Mouse (Mus musculus): Measurements from ENCODE around the gene Adamtsl1. TPM values are rescaled to one million over a fixed set of nuclear protein-coding genes. Genes with fewer than 3 reads are reported as not detected.

Gene Adamtsl1
- polyA plus RNA-seq, 2 experiments = 0.11 to 0.23 TPM

GRCm38 (mm10) chr4:86416401-86417025 lies 902.5 kb downstream of the Adamtsl1 start:
- DNase-seq (ENCODE audit: low read depth in 3 of 3, low spot score in 3 of 3) = no peak
- H3K9ac ChIP-seq (replicated peaks) = no peak overlapping the region
- H3K27ac ChIP-seq = no peak overlapping the region
- H3K27me3 ChIP-seq (ENCODE audit: control insufficient read depth, insufficient read depth, low read length) = no peaks in the 10 kb centered on the region
- no peaks in the 10 kb centered on the region for H3K4me1 ChIP-seq (replicated peaks; ENCODE audit: control insufficient read depth in 2 of 2, insufficient read depth in 2 of 2, low read length in 1 of 2)
- no peak overlapping the region for H3K4me2 ChIP-seq (ENCODE audit: low read depth)
- no peak for ATAC-seq (ENCODE audit: insufficient read depth)
- H3K4me3 ChIP-seq (ENCODE audit: insufficient read depth in 1 of 2, low read depth in 2 of 2, low read length in 2 of 2) = no peak overlapping the region
- H3K9me3 ChIP-seq (ENCODE audit: control insufficient read depth, low read length) = no peaks in the 10 kb centered on the region
- H3K36me3 ChIP-seq (replicated peaks; ENCODE audit: control insufficient read depth, insufficient read depth, low read depth) = no peaks in the 10 kb centered on the region
- 65% methylated on average over 15 of the region's 15 CpGs for WGBS (ENCODE audit: insufficient replicate concordance)
- TF ChIP-seq EP300 (IDR thresholded peaks at IDR 0.05; ENCODE audit: low read depth) (no peak), CTCF (IDR thresholded peaks at IDR 0.05; ENCODE audit: low read depth) (no peak)

GRCm38 (mm10) chr4:86422586-86422985 lies 908.6 kb downstream of the Adamtsl1 start:
- ATAC-seq (ENCODE audit: insufficient read depth) (no peak), DNase-seq (ENCODE audit: low read depth in 3 of 3, low spot score in 3 of 3) (no peak)
- Histone ChIP-seq H3K9ac (replicated peaks) (no peak overlapping the region), H3K27me3 (ENCODE audit: control insufficient read depth, insufficient read depth, low read length) (no peaks in the 10 kb centered on the region), H3K27ac (no peak overlapping the region), H3K36me3 (replicated peaks; ENCODE audit: control insufficient read depth, insufficient read depth, low read depth) (no peaks in the 10 kb centered on the region), H3K4me1 (replicated peaks; ENCODE audit: control insufficient read depth in 2 of 2, insufficient read depth in 2 of 2, low read length in 1 of 2) (0 out of 4 replicates have a peak, but pooled peaks cover 0 to 6% of the 10 kb centered on the region in 2 experiments), H3K9me3 (ENCODE audit: control insufficient read depth, low read length) (no peaks in the 10 kb centered on the region), H3K4me2 (ENCODE audit: low read depth) (no peak overlapping the region), H3K4me3 (ENCODE audit: insufficient read depth in 1 of 2, low read depth in 2 of 2, low read length in 2 of 2) (no peak overlapping the region)
- 67% methylated on average over 6 of the region's 6 CpGs for WGBS (ENCODE audit: insufficient replicate concordance)
- TF ChIP-seq CTCF (IDR thresholded peaks at IDR 0.05; ENCODE audit: low read depth) (no peak), EP300 (IDR thresholded peaks at IDR 0.05; ENCODE audit: low read depth) (no peak)

GRCm38 (mm10) chr4:86425581-86425980 lies 911.6 kb downstream of the Adamtsl1 start:
- ATAC-seq (ENCODE audit: insufficient read depth) = no peak
- H3K27ac ChIP-seq = no peak overlapping the region
- H3K9ac ChIP-seq (replicated peaks) = no peak overlapping the region
- no peak overlapping the region for H3K4me3 ChIP-seq (ENCODE audit: insufficient read depth in 1 of 2, low read depth in 2 of 2, low read length in 2 of 2)
- H3K4me1 ChIP-seq (replicated peaks; ENCODE audit: control insufficient read depth in 2 of 2, insufficient read depth in 2 of 2, low read length in 1 of 2) = peaks cover 0 to 6% of the 10 kb centered on the region in 2 experiments; a peak in 1 of 4 replicates
- DNase-seq (ENCODE audit: low read depth in 3 of 3, low spot score in 3 of 3) = no peak
- WGBS (ENCODE audit: insufficient replicate concordance) = 72% methylated on average over 7 of the region's 7 CpGs
- H3K27me3 ChIP-seq (ENCODE audit: control insufficient read depth, insufficient read depth, low read length) = no peaks in the 10 kb centered on the region
- no peak overlapping the region for H3K4me2 ChIP-seq (ENCODE audit: low read depth)
- TF ChIP-seq CTCF (IDR thresholded peaks at IDR 0.05; ENCODE audit: low read depth) = no peak
- no peak for TF ChIP-seq EP300 (IDR thresholded peaks at IDR 0.05; ENCODE audit: low read depth)
- no peaks in the 10 kb centered on the region for H3K36me3 ChIP-seq (replicated peaks; ENCODE audit: control insufficient read depth, insufficient read depth, low read depth)
- no peaks in the 10 kb centered on the region for H3K9me3 ChIP-seq (ENCODE audit: control insufficient read depth, low read length)

DNA sequence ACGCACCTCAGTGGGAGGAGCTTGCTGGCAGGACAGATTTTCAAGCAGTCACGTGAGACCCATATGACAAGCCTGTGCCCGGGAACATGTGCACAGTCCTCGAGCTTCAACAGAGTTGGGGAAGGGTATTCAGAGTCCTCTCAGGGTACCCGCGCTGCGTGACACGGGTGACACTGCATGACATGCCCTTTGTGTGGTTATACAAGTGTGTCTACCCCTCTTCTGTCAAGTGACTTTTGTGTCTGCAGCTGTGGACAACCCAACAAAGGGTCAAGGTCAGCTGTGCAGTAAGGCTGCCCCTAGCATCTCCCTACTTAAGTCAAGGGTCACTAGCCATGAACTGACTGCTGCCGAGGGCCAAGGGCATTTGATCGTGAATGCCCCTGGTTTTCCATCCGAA lies 912.6 kb downstream of the Adamtsl1 start:
- WGBS (ENCODE audit: insufficient replicate concordance) = 68% methylated on average over 11 of the region's 11 CpGs
- DNase-seq (ENCODE audit: low read depth in 3 of 3, low spot score in 3 of 3) (no peak), ATAC-seq (ENCODE audit: insufficient read depth) (no peak)

GRCm38 (mm10) chr4:86427312-86427711 lies 913.3 kb downstream of the Adamtsl1 start:
- DNase-seq (ENCODE audit: low read depth in 3 of 3, low spot score in 3 of 3) = no peak

More for the DNA sequence above, 912.6 kb downstream of the Adamtsl1 start:
- Histone ChIP-seq H3K4me2 (ENCODE audit: low read depth) (no peak overlapping the region), H3K27me3 (ENCODE audit: control insufficient read depth, insufficient read depth, low read length) (no peaks in the 10 kb centered on the region), H3K27ac (no peak overlapping the region), H3K36me3 (replicated peaks; ENCODE audit: control insufficient read depth, insufficient read depth, low read depth) (no peaks in the 10 kb centered on the region), H3K9ac (replicated peaks) (no peak overlapping the region), H3K4me1 (replicated peaks; ENCODE audit: control insufficient read depth in 2 of 2, insufficient read depth in 2 of 2, low read length in 1 of 2) (peaks cover 0 to 6% of the 10 kb centered on the region in 2 experiments; a peak in 1 of 4 replicates), H3K9me3 (ENCODE audit: control insufficient read depth, low read length) (no peaks in the 10 kb centered on the region), H3K4me3 (ENCODE audit: insufficient read depth in 1 of 2, low read depth in 2 of 2, low read length in 2 of 2) (no peak overlapping the region)
- TF ChIP-seq CTCF (IDR thresholded peaks at IDR 0.05; ENCODE audit: low read depth) (no peak), EP300 (IDR thresholded peaks at IDR 0.05; ENCODE audit: low read depth) (no peak)

More at GRCm38 (mm10) chr4:86427312-86427711, 913.3 kb downstream of the Adamtsl1 start:
- Histone ChIP-seq H3K4me3 (ENCODE audit: insufficient read depth in 1 of 2, low read depth in 2 of 2, low read length in 2 of 2) (no peak overlapping the region), H3K27me3 (ENCODE audit: control insufficient read depth, insufficient read depth, low read length) (no peaks in the 10 kb centered on the region), H3K4me2 (ENCODE audit: low read depth) (no peak overlapping the region), H3K27ac (no peak overlapping the region), H3K9ac (replicated peaks) (no peak overlapping the region), H3K36me3 (replicated peaks; ENCODE audit: control insufficient read depth, insufficient read depth, low read depth) (no peaks in the 10 kb centered on the region), H3K9me3 (ENCODE audit: control insufficient read depth, low read length) (no peaks in the 10 kb centered on the region), H3K4me1 (replicated peaks; ENCODE audit: control insufficient read depth in 2 of 2, insufficient read depth in 2 of 2, low read length in 1 of 2) (peaks cover 0 to 6% of the 10 kb centered on the region in 2 experiments; a peak in 1 of 4 replicates)
- 23% methylated on average over 5 of the region's 5 CpGs for WGBS (ENCODE audit: insufficient replicate concordance)
- no peak for TF ChIP-seq EP300 (IDR thresholded peaks at IDR 0.05; ENCODE audit: low read depth)
- ATAC-seq (ENCODE audit: insufficient read depth) = no peak
